Mouse (Mus musculus) heart, postnatal 0 days (tissue): ENCODE measurements around the gene Gm136.

Experiments used
- CTCF ChIP-seq: IDR thresholded peaks from 2 replicates; pipeline ENCODE4 v1.5.1; 2016; ENCODE audit warnings: antibody characterized with exemption, control low read depth, low read depth
- EP300 ChIP-seq: IDR thresholded peaks from 2 replicates; pipeline ENCODE4 v1.6.1; 2016; ENCODE audit warnings: antibody characterized with exemption, low read depth

- TF ChIP-seq CTCF = no peak
- no peak for TF ChIP-seq EP300
Observed at GRCm38 (mm10) chr4:34720127-34720895, 35.8 kb downstream of the Gm136 start.
